8 mouse cellular contexts compared by ENCODE assay signal in genomic region chr2:75588572-75588971, GRCm38 (mm10).
DNase-seq lines count a peak whose midpoint lies in the region; ATAC-seq and TF ChIP-seq lines count a peak whose summit lies in the region.
"Had no signal": no experiment of that assay in that cellular context is flagged by ENCODE, and none has a peak within 500 bp of the region (broad histone marks: within the 10 kb centered on the region; RNA-seq: fewer than 3 reads in every experiment).

No protein-coding gene starts in this region.

- no peaks in the 10 kb centered on the region for H3K9me3 ChIP-seq in forebrain, embryonic 13.5 days (replicated peaks)
- no peaks in the 10 kb centered on the region for H3K9me3 ChIP-seq in lung, postnatal 0 days (ENCODE audit: low read length)
- H3K9me3 ChIP-seq: megakaryocyte, embryonic 14.5 days had no signal

- ATAC-seq in forebrain, embryonic 13.5 days, result peak; percentile 23; the same call in 1 of the 2 replicates
- ATAC-seq in lung, postnatal 0 days, result peak; percentile 28

- H3K4me3 ChIP-seq in forebrain, embryonic 13.5 days, result no peak overlapping the region
- H3K4me3 ChIP-seq in lung, postnatal 0 days (ENCODE audit: low read depth, low read length), result no peak overlapping the region

- TF ChIP-seq EP300 in lung, postnatal 0 days (IDR thresholded peaks at IDR 0.05), result 0 out of 2 replicates have a peak, but pooled peaks have one; percentile 36

- H3K4me1 ChIP-seq in forebrain, embryonic 13.5 days, result peaks cover 22% of the 10 kb centered on the region
- no peaks in the 10 kb centered on the region for H3K4me1 ChIP-seq in lung, postnatal 0 days (ENCODE audit: insufficient read depth, low read depth, low read length)

- under 1% methylated on average over 6 of the region's 6 CpGs for WGBS in forebrain, embryonic 13.5 days
- WGBS in lung, postnatal 0 days, result 2% methylated on average over 6 of the region's 6 CpGs

- DNase-seq in ovary, postnatal 14 days (ENCODE audit: low spot score), result peak; percentile 75
- no peak for DNase-seq in ovary, adult 18-20 months (ENCODE audit: low spot score)
- DNase-seq in adrenal gland, postnatal 10 days, result peak; percentile 78
- DNase-seq in kidney, postnatal 36 days, result peak; percentile 78 to 86
- peak; percentile 89 for DNase-seq in lung, postnatal 0 days (ENCODE audit: low spot score)
- DNase-seq in right cerebral cortex, postnatal 10 days (ENCODE audit: low spot score in 2 of 2), result peak; percentile 75 to 78

- no peak overlapping the region for H3K9ac ChIP-seq in forebrain, embryonic 13.5 days
- no peak overlapping the region for H3K9ac ChIP-seq in lung, postnatal 0 days (replicated peaks; ENCODE audit: low read depth)

- no peak overlapping the region for H3K27ac ChIP-seq in forebrain, embryonic 13.5 days
- no peak overlapping the region for H3K27ac ChIP-seq in lung, postnatal 0 days (ENCODE audit: low read length)

- peak; percentile 90 for TF ChIP-seq CTCF in lung, postnatal 0 days (IDR thresholded peaks at IDR 0.05)

- no peaks in the 10 kb centered on the region for H3K36me3 ChIP-seq in forebrain, embryonic 13.5 days (ENCODE audit: poor library complexity, severe bottlenecking)
- no peaks in the 10 kb centered on the region for H3K36me3 ChIP-seq in lung, postnatal 0 days (ENCODE audit: insufficient read depth, low read length)

- H3K27me3 ChIP-seq in forebrain, embryonic 13.5 days, result peaks cover 24% of the 10 kb centered on the region; the same call in 1 of the 2 replicates
- H3K27me3 ChIP-seq in lung, postnatal 0 days (replicated peaks; ENCODE audit: insufficient read depth, low read length), result peaks cover 17% of the 10 kb centered on the region

- H3K4me2 ChIP-seq in forebrain, embryonic 13.5 days, result no peak overlapping the region
- H3K4me2 ChIP-seq in lung, postnatal 0 days (replicated peaks; ENCODE audit: low read depth, low read length), result no peak overlapping the region
